Mouse (Mus musculus) left cerebral cortex, adult 9 months (tissue): Measurements from ENCODE around the gene Tbl1x.
A peak's percentile ranks its signal among the peaks of the same experiment; 100 is the strongest.

Experiments
- DNase-seq, 2 experiments: peaks; one replicate each; pipeline ENCODE4 v3.0.0; 2022; ENCODE audit warnings: low spot score in 2 of 2

Gene Tbl1x

DNA sequence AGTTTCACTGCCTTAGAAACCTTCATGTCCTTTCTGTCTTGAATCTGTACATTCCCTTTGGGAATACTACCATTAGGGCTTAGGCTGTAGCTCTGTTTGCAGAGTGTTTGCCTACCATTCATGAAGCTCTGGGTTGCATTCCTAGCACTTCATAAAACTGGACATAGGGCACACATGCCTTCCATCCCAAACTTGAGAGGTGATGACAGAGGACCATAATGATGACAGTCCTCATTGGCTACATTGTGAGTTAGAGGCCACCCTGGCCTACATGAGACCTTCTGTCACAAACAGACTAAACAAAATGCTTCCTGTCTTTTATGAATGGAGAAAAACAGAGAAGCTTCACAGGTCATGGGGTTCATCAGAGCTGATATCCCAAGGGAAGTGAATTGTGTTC is 33.2 kb downstream of the Tbl1x start:
- DNase-seq: no peak

DNA sequence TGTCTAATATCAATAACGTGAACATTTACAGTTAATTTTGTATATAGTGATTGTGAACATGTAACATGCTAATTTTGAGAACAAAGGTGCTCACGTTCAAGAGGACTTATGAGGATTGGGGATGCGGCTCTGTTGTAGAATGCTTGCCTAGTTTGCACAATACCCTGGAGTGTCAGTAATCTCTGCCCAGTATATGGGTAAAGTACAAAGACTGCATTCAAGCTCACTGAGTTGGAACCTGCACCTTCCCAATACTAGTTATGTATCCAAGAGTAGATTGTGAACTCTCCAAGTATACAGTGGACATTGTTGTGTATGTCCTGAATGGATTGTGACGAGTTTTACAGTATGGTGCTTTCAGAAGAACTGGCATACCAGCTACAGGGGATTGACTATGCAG is 33.7 kb downstream of the Tbl1x start:
- DNase-seq: no peak

DNA sequence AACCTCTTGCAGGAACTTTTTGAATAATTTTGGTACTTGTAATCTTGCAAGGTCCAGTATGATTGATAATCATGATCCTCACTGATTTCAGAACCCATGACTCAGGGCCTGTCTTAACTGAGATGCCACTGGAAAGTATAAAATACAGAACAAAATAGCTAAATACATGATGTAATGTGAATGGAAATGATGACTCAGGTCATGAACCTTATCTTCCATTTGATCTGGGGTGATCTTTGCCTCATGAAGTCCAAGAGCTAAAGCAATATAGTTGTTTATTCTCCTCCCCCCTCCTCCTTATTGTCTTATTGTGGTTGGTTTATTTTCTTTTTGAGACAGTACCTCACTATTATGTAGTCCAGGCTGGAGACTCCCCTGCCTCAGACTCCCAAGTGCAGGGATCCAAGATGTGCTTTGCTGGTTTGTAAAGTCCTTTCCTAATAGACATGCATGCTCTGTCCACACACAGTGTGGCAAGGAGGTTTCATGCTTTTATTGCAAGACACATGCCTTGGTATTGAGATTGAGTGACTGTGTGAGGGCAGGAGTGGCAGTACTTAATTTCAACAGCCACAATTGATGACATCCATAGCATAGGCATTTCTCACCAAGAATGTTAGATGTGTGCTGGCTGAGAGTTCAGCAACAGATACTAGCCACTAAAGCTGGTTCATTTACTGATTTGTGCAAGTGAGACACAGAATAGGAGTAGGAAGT is 34.7 kb downstream of the Tbl1x start:
- no peak for DNase-seq

DNA sequence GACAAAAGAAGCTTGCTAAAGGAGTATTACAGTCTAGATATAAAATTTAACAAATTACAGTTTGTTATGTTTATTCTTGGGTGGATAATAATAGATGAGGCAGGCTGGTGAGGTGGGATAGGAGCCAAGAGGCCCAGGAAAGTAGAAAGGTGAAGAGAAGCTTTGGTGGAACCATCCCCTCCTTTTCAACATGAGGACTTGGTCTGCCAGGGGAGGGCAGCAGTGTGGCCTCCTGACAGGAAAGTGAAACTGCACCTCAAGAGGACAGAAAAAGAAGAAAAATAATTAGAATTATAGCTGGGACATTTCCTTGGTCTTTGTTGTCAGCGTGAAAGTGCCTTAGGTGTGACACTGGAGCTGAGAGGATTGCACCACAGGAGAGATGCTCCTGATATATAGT is 35.6 kb downstream of the Tbl1x start:
- no peak for DNase-seq

DNA sequence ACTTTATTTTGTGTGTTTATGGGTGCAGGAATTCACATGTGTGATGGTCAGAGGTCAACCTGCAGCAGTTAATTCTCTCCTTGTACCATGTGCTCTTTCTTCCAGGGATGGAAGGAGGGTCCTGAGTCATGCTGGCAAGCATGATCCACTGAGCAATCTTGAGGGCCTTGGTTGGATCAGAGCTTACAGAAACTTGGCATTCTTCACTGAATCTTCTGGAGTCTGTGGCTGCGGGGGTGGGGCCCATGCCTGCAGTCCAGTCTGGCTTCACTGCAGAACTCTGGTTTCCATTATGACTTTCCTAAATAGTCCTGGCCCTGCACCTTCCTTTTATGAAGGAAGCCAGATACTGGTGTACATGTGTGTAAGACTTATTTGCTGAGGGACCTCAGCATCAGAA is 38.1 kb downstream of the Tbl1x start:
- DNase-seq: no peak

DNA sequence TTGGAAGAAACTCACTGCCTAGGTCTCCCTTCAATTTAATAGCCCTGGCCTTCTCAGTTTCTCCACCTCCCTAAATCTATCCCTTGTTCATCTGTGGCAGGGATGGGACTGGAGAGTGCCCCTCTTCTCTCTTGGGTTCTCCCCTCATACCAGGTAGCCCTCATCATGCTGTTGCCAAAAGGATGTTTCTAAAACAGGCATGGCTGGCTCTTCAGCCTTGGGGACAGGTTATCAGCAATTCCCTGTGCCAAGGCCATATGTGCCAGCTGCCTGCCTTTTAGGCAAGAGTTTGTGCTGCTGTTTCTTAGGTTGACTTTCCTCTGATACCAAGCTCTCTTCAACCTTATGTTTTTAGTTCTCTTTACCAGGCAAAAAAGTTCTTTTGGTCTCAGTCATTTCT is 39.6 kb downstream of the Tbl1x start:
- no peak for DNase-seq

DNA sequence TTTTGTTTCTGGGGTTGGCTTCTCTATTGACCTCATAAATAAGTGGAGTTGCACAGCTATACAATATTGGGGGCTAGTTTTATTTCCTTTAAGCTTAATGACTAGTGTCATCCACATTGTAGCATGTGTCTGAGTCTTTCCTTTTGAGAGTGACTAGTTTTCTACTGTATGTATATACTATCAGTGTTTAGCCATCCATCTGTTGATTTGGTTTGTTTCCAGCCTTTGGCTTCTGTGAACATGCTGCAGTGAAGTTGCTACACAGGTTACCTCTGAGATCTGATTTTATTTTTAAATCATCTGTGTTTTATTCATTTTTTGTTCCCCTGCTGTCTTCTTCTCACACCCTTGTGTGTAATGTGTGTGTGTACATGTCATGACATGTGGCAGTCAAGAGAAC is 40.5 kb downstream of the Tbl1x start:
- no peak for DNase-seq

DNA sequence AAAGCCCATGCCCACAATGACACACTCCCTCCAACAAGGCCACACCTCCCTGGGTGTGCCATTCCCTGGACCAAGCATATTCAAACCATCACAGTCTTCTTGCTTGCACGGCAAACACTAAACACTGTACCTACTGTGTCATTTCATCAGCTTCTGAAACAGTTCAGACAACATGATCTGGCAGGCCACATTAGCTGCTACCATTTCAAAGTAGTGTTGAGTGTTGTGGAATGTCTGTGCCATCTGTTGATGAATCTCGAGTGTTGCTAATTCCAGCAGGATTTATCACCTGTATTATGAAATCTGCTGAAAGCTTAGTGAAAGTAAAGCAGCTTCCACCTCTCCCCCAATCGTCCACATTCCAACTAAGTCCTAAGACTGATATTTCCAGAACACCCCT is 41.3 kb downstream of the Tbl1x start:
- no peak for DNase-seq

DNA sequence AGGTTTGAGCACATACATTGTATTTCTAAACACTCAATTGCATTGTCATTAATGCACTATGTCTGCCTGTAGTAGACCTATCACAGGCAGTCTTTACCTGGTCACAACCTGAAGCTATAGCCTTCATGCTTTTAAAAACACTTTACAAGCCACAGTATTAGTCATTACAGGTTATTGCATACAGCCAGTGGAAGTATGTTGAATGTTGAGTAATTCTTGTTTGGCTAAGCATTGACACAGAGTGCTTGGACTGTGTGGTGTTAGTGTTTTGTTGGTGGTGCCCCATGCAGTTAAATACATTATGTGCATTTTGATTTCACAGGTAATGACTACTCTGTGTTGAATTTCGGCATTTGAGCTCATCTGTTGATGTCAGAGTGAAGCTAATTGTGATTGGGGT is 45.2 kb downstream of the Tbl1x start:
- DNase-seq: no peak

DNA sequence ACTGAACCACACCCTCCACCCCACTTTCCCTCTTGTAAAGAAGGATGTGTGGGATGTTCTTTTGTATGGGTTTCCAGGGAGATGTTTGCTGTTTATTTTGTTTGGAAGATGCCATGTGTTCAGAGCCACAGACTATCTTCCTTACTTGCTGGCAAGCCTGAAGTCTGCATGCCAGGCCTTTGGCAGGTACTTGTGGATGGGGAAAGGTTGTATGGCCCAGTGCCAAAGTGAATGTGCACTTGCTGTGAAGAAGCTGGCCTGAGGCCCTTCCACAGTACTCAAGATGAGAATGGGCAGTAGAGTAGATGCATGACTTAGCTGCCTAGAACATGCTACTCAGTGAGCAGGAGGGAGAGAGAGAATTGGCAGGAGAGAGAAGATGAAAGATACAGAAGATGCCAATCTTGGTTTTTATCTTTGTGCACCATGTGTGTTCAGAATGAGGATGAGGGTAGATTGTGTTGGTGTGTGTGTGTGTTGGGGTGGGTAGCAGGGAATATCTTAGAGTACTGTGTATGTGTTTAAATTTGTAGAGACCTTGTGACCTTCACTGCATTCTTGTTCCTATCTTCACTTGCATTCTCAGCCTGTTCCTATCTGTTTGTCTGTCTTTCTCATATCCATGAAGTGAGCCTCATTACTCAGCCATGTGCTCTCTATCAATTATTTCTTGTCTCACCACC is 48.5 kb downstream of the Tbl1x start:
- DNase-seq: no peak

DNA sequence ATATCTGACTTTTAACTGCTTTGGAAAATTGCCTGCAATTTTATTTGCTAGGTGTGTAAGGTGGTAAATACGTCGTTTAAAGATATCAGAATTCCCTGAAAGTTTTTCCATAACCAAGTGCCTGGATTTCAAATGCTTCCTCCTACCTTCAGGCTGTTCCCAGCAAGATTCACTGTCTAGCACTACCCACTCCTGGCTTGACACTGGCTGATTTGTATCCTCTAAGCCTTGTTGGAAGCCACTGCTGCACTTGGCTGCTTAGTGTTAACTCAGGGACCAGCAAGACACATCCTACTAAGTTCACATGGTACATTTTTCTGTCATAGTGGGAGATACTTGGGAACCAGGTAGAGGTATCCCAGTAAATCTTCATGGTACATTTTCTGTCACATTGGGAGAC is 52.8 kb downstream of the Tbl1x start:
- DNase-seq: peak in 1 of 2 experiments; percentile 19

DNA sequence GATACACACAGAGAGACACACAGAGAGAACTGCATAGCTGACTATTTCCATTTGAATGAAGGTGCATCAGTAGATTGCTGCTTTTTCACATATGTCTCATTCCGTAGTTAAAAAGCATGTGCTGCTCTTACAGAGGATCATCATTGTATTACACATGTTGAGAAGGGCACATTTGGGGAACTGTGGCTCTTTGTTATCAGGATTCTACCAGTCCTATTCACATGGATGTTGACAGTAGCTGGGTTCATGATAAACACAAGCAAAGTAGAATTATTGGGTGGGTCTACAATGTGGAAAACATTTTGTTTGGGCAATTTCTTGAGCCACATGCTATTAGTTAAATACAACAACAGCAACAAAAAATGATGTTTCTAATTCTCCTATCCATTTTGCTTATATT is 55.9 kb downstream of the Tbl1x start:
- DNase-seq: no peak

DNA sequence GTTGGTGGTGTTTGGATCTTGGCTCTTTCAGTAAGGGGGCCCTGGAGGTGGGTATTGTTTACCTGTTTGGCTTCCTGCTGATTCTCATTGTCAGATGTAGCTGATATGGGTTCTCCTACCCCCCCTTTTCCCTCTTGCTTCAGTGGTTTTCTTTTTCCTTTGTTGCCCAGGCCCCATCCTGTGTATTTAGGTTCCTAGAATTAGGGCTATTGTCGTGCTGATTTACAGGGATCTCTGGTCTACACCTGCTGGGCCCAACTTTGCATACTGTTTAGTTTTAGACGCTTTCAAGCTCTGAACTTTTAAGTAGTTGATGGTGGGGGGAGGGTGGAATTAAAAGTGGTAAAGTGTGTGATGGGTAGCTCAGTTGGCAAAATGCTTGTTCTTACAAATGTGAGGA is 57.2 kb downstream of the Tbl1x start:
- no peak for DNase-seq

DNA sequence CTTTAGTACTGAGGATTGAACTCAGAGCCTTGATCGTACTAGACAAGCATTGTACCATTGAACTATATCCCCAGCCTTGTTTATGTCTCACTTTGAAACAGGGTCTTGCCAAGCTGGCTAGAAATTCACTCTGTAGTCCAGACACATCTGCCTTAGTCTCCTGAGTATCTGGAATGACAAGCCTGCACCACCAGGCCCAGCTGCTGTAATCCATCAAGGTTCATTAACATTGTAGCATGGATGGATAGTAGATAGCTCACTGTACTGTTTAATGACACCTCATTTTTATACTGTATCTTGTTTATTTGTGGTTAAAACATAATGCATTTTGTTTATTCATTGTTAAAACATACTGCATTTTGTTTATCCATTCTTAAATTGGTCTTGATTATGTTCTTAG is 62.9 kb downstream of the Tbl1x start:
- no peak for DNase-seq

DNA sequence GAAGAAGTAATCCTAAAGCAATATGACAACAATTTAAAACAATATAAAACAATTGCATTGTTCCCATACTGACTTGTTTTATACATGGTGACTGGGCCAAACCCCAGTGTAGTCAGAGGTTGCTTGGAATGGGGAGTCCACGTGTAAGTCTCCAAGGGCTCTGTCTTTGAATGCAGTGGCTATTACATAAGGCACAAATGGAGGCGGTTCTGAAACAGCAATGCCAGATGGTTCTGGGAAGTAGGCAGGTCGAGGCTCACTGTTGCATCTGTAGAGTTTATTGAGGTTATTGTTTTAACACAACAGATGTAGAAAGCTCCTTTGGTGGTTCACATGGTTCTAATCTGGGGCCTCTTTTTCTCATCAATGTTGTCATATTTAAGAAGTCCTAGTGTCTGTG is 66.3 kb downstream of the Tbl1x start:
- DNase-seq: peak in 1 of 2 experiments; percentile 25

DNA sequence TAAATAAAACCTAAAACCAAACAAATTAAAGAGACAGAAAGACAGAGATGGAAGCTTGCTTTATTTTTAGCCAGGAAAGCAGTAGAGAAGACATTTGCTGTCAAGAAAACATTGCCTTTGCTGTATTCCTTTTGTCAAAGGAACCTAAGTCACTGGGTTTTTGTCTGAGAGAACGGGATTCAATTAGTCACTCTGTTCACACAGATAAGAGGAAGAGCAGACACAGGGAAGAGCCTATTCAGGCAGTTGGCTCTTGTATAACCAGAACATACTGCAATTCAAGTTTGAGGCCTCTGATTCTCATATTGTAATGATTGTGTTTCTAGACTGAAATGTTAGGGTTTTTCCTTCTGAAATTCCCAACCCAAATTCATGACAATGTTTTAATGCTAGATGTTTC is 67.4 kb downstream of the Tbl1x start:
- DNase-seq: no peak

DNA sequence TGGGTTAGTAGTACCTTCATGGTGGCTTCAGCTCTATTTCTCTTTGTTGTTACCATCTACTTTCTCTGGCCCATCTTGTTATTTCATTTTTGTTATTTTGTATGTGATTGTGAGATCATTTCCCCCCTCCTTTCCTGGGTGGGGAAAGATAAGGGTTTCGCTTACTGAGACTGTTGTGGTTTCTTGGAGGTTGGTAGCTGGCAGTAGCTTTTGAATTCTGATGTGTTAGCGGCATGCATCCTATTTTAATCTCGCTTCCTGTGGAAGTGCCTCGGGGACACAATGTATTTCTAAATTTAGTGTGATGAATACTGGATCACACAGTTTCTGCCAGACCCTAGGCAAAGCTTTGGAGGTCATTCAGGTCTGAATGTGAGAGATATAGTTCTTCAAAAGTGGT is 69.2 kb downstream of the Tbl1x start:
- no peak for DNase-seq

DNA sequence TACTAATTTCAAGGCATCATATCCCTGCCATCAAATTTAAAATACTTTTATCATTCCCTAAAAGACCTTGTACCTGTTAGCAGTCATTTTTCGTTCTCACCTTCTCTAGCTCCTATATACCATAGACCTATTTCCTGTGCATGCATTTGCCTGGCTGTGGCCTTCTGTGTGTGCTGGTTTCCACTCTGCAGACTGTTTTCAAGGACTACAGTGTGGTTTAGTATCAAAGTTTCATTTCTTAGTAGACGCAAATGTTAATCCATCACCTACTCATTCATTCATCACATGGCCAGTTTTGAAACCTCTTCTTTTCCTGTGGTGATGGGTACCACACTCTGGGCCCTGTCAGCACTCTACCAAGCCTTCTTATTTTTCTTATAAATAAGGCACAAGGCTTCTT is 75.2 kb downstream of the Tbl1x start:
- DNase-seq: no peak

DNA sequence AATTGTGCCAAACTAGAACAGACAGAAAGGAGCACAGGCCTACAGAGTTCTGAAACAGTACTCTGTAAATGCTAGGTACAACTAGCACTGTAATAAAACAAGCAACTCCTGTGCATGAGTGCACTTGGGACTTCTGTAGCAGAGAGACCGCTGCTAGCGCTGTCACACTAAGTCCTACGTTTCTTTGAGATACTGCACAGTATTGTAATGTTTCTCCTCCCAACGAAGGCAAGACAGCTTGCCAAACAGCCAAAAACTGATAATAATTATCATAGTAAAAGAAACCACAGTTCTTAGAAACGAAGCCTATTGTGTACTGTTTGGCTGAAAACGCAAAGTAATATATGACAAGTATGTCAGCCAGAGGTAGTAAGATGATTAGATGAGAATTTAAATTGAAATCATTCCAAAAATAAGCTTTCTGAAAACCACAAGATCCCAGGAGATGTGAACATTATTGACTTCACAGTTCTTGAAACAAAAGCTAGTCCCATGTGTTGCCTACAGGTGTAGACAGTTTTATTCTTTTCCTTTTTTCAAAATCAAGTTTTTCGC is 83.9 kb downstream of the Tbl1x start:
- no peak for DNase-seq

DNA sequence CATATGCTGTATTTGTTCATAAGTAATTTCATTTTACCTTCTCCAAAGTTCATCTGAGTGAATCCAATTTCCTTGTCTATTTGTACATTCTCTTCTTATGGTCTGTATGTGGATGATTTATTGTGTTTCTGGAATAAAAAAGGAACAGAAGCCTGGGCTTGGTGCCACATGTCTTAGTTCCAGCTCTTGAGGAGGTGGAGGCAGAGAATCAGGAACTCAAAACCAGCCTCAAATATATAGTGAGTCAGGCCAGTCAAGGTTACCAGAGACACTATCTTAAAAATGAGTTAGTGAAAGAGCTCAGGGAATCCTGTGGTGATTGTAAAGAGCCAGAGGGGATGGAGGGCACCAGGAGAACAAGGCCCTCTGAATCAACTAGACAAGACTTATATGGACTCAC is 86.9 kb downstream of the Tbl1x start:
- peak in 1 of 2 experiments; percentile 49 for DNase-seq

DNA sequence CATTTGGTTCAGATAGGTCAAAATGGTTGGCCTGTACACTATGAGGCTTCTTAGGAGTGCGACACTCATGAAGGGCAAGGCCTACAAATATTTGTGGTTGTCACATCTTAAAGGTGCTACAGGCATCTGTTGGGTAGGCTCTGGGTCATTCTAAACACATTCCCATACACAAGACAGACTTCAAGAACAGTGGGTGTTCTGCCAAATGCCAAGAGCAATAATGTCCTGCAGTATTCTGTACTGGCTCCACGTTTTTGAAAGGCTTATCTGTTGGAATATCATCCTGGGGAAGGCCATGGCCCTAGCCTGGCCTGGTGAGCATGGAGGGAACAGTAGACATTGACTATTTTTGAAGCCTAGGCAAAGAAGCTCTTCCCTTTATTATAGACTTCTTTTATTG is 87.9 kb downstream of the Tbl1x start:
- DNase-seq: no peak

DNA sequence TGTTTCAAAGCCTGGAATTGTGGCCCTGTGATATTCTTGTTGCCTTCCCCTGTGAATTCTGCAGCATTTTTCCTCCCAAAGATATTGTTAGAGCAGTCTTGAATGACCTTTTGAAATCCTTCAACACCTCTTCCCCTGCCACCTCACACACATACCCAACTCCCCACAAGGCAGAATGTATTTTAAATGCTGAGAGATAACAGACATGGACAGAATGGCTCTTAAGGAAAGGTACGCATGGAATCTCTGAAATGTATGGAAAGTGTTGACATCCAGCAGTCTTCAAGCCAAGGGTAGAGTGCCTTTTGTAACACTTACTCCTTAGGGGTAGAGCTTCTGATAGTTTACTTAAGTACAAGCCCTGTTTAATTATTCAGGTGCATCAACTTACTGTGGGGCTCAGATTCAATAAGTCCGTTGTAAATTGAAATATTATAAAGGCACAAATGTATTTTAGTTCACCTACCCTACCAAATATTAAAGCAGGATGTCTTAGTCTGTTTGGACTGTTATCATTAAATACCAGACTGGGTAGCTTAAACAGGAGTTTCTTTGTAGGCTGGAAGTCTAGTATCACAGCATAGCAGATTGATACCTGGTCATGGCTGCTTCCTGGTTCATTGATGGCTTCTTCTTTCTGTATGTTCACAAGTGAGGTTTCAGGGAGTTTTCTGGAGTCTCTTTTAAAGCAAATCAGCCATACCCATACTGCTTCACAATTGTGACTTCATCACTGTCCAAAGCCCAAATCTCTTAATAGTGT is 92.9 kb downstream of the Tbl1x start:
- no peak for DNase-seq

DNA sequence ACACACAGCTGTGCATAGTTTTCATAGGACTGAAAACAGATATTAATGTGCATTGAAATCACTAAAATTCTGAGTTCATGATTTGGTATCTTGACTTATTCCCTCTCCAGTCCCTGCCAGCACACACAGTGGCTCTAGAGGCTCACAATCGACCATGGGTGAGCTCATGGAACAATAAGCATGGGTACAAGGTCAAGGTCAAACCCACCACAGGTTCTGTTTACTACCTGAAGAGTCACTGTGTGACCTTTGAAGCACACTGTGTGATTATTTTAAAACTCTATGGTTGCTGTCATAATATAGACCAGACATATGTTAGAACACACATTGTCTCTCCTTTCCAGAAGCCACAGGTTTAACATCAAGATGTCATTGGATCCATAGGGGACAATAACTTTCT is 96.7 kb downstream of the Tbl1x start:
- no peak for DNase-seq
